Mouse (Mus musculus): ENCODE data around the gene Man1a.

DNA sequence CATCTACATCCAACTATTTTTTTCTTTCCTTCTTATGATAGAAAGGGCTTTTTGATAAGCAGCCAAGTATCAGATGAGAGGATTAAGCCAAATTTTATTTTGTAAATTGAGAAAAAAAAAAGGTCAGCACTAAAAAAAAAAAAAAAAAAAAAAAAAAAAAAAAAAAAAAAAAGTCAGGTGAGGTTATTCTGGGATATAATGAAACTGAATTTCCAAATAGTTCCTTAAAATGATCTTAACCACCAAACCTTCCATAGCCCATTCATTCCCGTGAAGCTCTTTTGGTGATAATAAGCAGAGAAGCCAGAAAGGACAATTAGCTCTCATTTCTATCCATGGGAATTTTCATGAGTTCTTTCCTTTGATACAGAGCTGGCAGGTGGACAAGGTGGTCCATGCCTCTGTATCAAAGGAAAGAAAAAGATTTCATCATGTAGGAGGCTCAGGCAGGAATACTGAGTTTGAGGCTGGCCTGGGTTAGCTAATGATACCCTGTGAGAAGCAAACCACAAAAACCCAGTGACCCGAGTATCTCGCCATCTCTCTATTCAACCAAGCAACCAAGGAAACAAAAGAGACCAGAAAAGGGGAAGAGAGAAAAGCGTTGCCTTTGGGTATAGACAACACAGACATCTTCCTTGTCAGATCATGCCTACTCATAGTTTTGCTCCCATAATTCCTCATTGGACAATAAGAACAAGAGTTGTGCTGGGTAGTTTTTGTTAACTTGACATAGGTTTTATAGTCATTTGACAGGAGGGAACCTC lies 162.7 kb downstream of the Man1a start:
- TF ChIP-seq CTCF (IDR thresholded peaks at IDR 0.05; ENCODE audit: low read depth) = no peak
- no peak for TF ChIP-seq EP300 (IDR thresholded peaks at IDR 0.05; ENCODE audit: low read depth)
